Mouse (Mus musculus): ENCODE measurements around the gene Taf4.

Gene Taf4

GRCm38 (mm10) chr2:179863266-179863665 lies 113.2 kb downstream of the Taf4 start:
- no peak for TF ChIP-seq GATA4 (IDR thresholded peaks at IDR 0.05; ENCODE audit: insufficient replicate concordance, low read length)

- no peak for TF ChIP-seq GATA4 (IDR thresholded peaks at IDR 0.05; ENCODE audit: insufficient replicate concordance, low read length)
Measured at GRCm38 (mm10) chr2:179862676-179863075, 113.8 kb downstream of the Taf4 start.

Measured in liver, adult (tissue).